Mouse (Mus musculus) neural tube, embryonic 12.5 days (tissue): ENCODE measurements around the gene Kdm5a. TPM values are rescaled to one million over a fixed set of nuclear protein-coding genes. Genes with fewer than 3 reads are reported as not detected.

ENCODE experiments used
- ATAC-seq: fragments of 200-750 bp; cut with Nextera tagmentation; 2 replicates; pipeline ENCODE4 v1.8.0; 2017; ENCODE audit warnings: low read depth, mild to moderate bottlenecking, moderate TSS enrichment, moderate library complexity; ENCODE audit not compliant: low FRiP score
- H3K27ac ChIP-seq: fragments of 300-500 bp; sonication (generic); 2 replicates; pipeline ENCODE4 v1.5.1; 2016
- H3K27me3 ChIP-seq: fragments of 300-500 bp; sonication (generic); replicated peaks from 2 replicates; pipeline ENCODE4 v1.6.1; 2016; ENCODE audit warnings: mild to moderate bottlenecking
- H3K36me3 ChIP-seq: fragments of 300-500 bp; sonication (generic); 2 replicates; pipeline ENCODE4 v1.6.1; 2016; ENCODE audit warnings: mild to moderate bottlenecking
- H3K4me1 ChIP-seq: fragments of 300-500 bp; sonication (generic); 2 replicates; pipeline ENCODE4 v1.6.1; 2016
- H3K4me2 ChIP-seq: fragments of 300-500 bp; sonication (generic); replicated peaks from 2 replicates; pipeline ENCODE4 v1.6.1; 2016; ENCODE audit warnings: mild to moderate bottlenecking
- H3K4me3 ChIP-seq: fragments of 300-500 bp; sonication (generic); 2 replicates; pipeline ENCODE4 v1.5.1; 2016
- H3K9ac ChIP-seq: fragments of 300-500 bp; sonication (generic); 2 replicates; pipeline ENCODE4 v1.6.1; 2016; ENCODE audit warnings: mild to moderate bottlenecking
- H3K9me3 ChIP-seq: fragments of 300-500 bp; sonication (generic); 2 replicates; pipeline ENCODE4 v1.6.1; 2016; ENCODE audit warnings: mild to moderate bottlenecking
- WGBS: fragments of 180-500 bp; shearing (Covaris S2); methylation state at CpG from one replicate; pipeline ENCODE4 v1.1.7; 2016; 5-methylcytosine and 5-hydroxymethylcytosine counted together
- polyA plus RNA-seq: library from polyadenylated mRNA; unstranded; fragments of >200 nt; fragmentation: Nextera tagmentation; extraction: Ambion mirVana; gene quantifications from 2 replicates; pipeline ENCODE4 v1.2.1, GENCODE M21; 2016

Gene Kdm5a
- polyA plus RNA-seq, 1 experiment from 2014 or later, result 51.4 TPM

- Histone ChIP-seq H3K9ac (no peak overlapping the region), H3K4me2 (no peak overlapping the region), H3K27ac (no peak overlapping the region), H3K27me3 (no peaks in the 10 kb centered on the region), H3K4me3 (no peak overlapping the region), H3K9me3 (no peaks in the 10 kb centered on the region), H3K4me1 (no peaks in the 10 kb centered on the region), H3K36me3 (peaks cover 2% of the 10 kb centered on the region; the same call in 1 of the 2 replicates)
- ATAC-seq, result no peak
- WGBS, result 84% methylated on average over 3 of the region's 3 CpGs
Measured at GRCm38 (mm10) chr6:120450208-120450607, 86.3 kb downstream of the Kdm5a start.

- Histone ChIP-seq H3K4me2 (no peak overlapping the region), H3K36me3 (no peaks in the 10 kb centered on the region), H3K27ac (no peak overlapping the region), H3K4me3 (no peak overlapping the region), H3K9ac (no peak overlapping the region), H3K4me1 (no peaks in the 10 kb centered on the region), H3K27me3 (no peaks in the 10 kb centered on the region), H3K9me3 (no peaks in the 10 kb centered on the region)
- no peak for ATAC-seq
- WGBS, result 91% methylated on average over 11 of the region's 11 CpGs
Measured at GRCm38 (mm10) chr6:120452384-120453102, 88.6 kb downstream of the Kdm5a start.

- Histone ChIP-seq H3K9me3 (no peaks in the 10 kb centered on the region), H3K4me3 (no peak overlapping the region), H3K4me1 (no peaks in the 10 kb centered on the region), H3K27me3 (no peaks in the 10 kb centered on the region), H3K36me3 (no peaks in the 10 kb centered on the region), H3K9ac (no peak overlapping the region), H3K4me2 (no peak overlapping the region), H3K27ac (no peak overlapping the region)
- 87% methylated on average over 5 of the region's 5 CpGs for WGBS
- ATAC-seq, result no peak
Measured at GRCm38 (mm10) chr6:120453103-120453445, 89.2 kb downstream of the Kdm5a start.

- ATAC-seq, result no peak
- Histone ChIP-seq H3K4me1 (no peaks in the 10 kb centered on the region), H3K4me2 (no peak overlapping the region), H3K9me3 (no peaks in the 10 kb centered on the region), H3K36me3 (no peaks in the 10 kb centered on the region), H3K27ac (no peak overlapping the region), H3K9ac (no peak overlapping the region), H3K4me3 (no peak overlapping the region), H3K27me3 (no peaks in the 10 kb centered on the region)
- 95% methylated on average over 3 of the region's 3 CpGs for WGBS
Measured at GRCm38 (mm10) chr6:120453556-120453955, 89.6 kb downstream of the Kdm5a start.

- 68% methylated on average over 11 of the region's 11 CpGs for WGBS
- Histone ChIP-seq H3K9me3 (no peaks in the 10 kb centered on the region), H3K36me3 (no peaks in the 10 kb centered on the region), H3K27ac (no peak overlapping the region), H3K4me3 (no peak overlapping the region), H3K4me1 (no peaks in the 10 kb centered on the region), H3K9ac (no peak overlapping the region), H3K4me2 (no peak overlapping the region), H3K27me3 (no peaks in the 10 kb centered on the region)
- ATAC-seq, result no peak
Measured at GRCm38 (mm10) chr6:120454627-120455077, 90.7 kb downstream of the Kdm5a start.

- WGBS, result 72% methylated on average over 7 of the region's 7 CpGs
- Histone ChIP-seq H3K4me1 (no peaks in the 10 kb centered on the region), H3K4me3 (no peak overlapping the region), H3K9me3 (no peaks in the 10 kb centered on the region), H3K36me3 (no peaks in the 10 kb centered on the region), H3K4me2 (no peak overlapping the region), H3K9ac (no peak overlapping the region), H3K27me3 (peaks cover 10% of the 10 kb centered on the region), H3K27ac (no peak overlapping the region)
- no peak for ATAC-seq
Measured at GRCm38 (mm10) chr6:120457074-120457473, 93.2 kb downstream of the Kdm5a start.

GRCm38 (mm10) chr6:120457751-120458150, 93.8 kb downstream of the Kdm5a start:
- 94% methylated on average over 5 of the region's 5 CpGs for WGBS
- H3K9me3 ChIP-seq, result no peaks in the 10 kb centered on the region
- peaks cover 16% of the 10 kb centered on the region for H3K27me3 ChIP-seq
- no peak overlapping the region for H3K9ac ChIP-seq
- ATAC-seq, result no peak
- no peaks in the 10 kb centered on the region for H3K4me1 ChIP-seq
- no peak overlapping the region for H3K4me3 ChIP-seq
- H3K4me2 ChIP-seq, result no peak overlapping the region
- H3K36me3 ChIP-seq, result no peaks in the 10 kb centered on the region
- no peak overlapping the region for H3K27ac ChIP-seq

GRCm38 (mm10) chr6:120461217-120461616, 97.3 kb downstream of the Kdm5a start:
- H3K9me3 ChIP-seq, result no peaks in the 10 kb centered on the region
- H3K4me1 ChIP-seq, result peaks cover 17% of the 10 kb centered on the region
- no peaks in the 10 kb centered on the region for H3K36me3 ChIP-seq
- no peak overlapping the region for H3K4me2 ChIP-seq
- ATAC-seq, result no peak
- no peak overlapping the region for H3K27ac ChIP-seq
- H3K27me3 ChIP-seq, result peaks cover 43% of the 10 kb centered on the region
- H3K4me3 ChIP-seq, result no peak overlapping the region
- H3K9ac ChIP-seq, result no peak overlapping the region
- WGBS, result 68% methylated on average over 15 of the region's 15 CpGs

GRCm38 (mm10) chr6:120462251-120462650, 98.3 kb downstream of the Kdm5a start:
- 57% methylated on average over 6 of the region's 6 CpGs for WGBS
- no peaks in the 10 kb centered on the region for H3K9me3 ChIP-seq
- peaks cover 43% of the 10 kb centered on the region for H3K27me3 ChIP-seq
- no peak overlapping the region for H3K27ac ChIP-seq
- no peaks in the 10 kb centered on the region for H3K36me3 ChIP-seq
- H3K9ac ChIP-seq, result no peak overlapping the region
- H3K4me2 ChIP-seq, result no peak overlapping the region
- peaks cover 17% of the 10 kb centered on the region for H3K4me1 ChIP-seq
- no peak overlapping the region for H3K4me3 ChIP-seq
- no peak for ATAC-seq

- Histone ChIP-seq H3K9ac (peak within 1 kb of the TSS; percentile 68), H3K36me3 (no peaks in the 10 kb centered on the region), H3K4me3 (peak within 1 kb of the TSS; percentile 57), H3K27me3 (peaks cover 43% of the 10 kb centered on the region), H3K4me1 (peaks cover 17% of the 10 kb centered on the region), H3K27ac (no peak within 1 kb of the TSS), H3K9me3 (no peaks in the 10 kb centered on the region), H3K4me2 (peak within 1 kb of the TSS; percentile 76)
- WGBS, result under 1% methylated on average over 90 of the region's 90 CpGs
- peak; percentile 80 for ATAC-seq
Measured at GRCm38 (mm10) chr6:120463086-120463871, 99.4 kb downstream of the Kdm5a start, which contains the start of gene Il17ra. Gene Il17ra (plus strand): TSS chr6:120463247.

- H3K4me1 ChIP-seq, result peaks cover 17% of the 10 kb centered on the region
- H3K9me3 ChIP-seq, result no peaks in the 10 kb centered on the region
- H3K27ac ChIP-seq, result no peak overlapping the region
- 7% methylated on average over 11 of the region's 11 CpGs for WGBS
- peak overlapping the region; percentile 68 for H3K9ac ChIP-seq
- H3K36me3 ChIP-seq, result no peaks in the 10 kb centered on the region
- peaks cover 43% of the 10 kb centered on the region for H3K27me3 ChIP-seq
- peak overlapping the region; percentile 76 for H3K4me2 ChIP-seq
- ATAC-seq, result no peak
- H3K4me3 ChIP-seq, result peak overlapping the region; percentile 57
Measured at GRCm38 (mm10) chr6:120463884-120464283, 100.0 kb downstream of the Kdm5a start.

GRCm38 (mm10) chr6:120464406-120464939, 100.5 kb downstream of the Kdm5a start:
- WGBS, result 60% methylated on average over 9 of the region's 9 CpGs
- ATAC-seq, result no peak
- peaks cover 43% of the 10 kb centered on the region for H3K27me3 ChIP-seq
- H3K9ac ChIP-seq, result no peak overlapping the region
- H3K4me1 ChIP-seq, result peaks cover 17% of the 10 kb centered on the region
- peak overlapping the region; percentile 57; the same call in 1 of the 2 replicates for H3K4me3 ChIP-seq
- H3K36me3 ChIP-seq, result no peaks in the 10 kb centered on the region
- H3K27ac ChIP-seq, result no peak overlapping the region
- H3K9me3 ChIP-seq, result no peaks in the 10 kb centered on the region
- H3K4me2 ChIP-seq, result peak overlapping the region; percentile 76
